Mouse (Mus musculus) T-cell, adult 2 months (primary cell): ENCODE data around the gene Bsn.
A peak's percentile ranks its signal among the peaks of the same experiment; 100 is the strongest.

Experiments used
- DNase-seq: peaks from one replicate; pipeline ENCODE4 v3.0.0; 2022; ENCODE audit warnings: low spot score

Gene Bsn

DNA sequence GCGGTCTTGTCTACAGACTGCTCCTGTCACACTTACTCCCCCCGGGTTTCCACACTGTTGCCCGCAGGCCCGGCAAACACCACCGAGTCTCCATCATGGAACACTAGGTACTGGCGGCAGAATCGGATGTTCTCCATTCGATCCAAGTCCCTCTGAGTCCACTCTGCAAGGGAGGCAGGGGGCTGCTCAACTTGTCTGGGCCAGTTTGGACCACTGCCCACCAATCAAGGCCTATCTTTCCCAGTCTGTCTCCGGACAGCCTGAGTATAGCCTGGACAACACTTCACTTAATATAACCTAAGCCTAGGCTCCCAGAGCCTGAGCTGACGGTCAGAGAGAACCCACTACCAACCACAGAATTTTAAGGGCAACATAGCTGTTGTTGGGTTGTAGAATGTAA lies 96.6 kb downstream of the Bsn start:
- no peak for DNase-seq

DNA sequence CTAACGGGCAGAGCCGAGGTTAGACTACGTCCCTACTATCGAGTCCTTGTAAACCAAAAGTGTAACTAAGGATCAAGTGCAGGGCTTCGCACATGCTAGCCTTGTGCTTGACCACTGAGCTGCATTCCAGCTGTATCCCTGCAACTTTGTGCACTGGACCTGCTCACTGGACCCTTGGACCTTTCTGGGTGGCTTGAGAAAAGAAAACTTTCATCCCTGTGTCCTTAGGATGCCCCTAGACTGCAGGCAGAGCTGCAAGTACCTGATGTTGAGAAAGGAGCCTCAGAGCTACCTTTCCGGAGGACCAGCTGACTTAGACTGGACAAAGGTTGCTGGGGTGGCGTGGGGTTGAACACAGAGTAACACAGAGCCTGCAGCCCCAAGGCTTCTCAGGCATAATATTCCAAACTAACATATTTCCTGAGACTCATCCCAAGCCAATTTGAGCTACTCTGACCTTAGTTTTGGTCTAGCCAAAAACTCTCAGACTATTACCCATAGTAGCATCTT lies 99.5 kb downstream of the Bsn start:
- DNase-seq, result no peak

DNA sequence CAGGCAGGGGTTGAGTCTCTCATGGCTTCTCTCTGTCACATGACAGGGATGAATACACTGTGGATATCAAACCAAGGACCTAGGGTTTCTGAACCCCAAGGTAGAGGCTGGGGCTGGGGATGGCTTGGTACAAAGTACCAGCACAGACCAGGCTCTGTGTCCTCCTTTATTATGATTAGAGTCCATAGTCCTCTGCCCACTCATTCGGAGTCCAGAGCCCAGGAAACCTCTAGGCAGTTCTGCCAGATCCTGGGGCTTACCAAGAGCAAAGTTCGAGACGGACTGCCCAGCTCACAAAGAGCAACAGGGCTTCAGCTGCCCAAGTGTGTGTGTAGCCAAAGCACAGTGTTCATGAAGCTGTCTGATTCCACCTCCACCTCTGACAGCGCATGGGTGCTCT lies 104.9 kb downstream of the Bsn start:
- DNase-seq, result no peak

DNA sequence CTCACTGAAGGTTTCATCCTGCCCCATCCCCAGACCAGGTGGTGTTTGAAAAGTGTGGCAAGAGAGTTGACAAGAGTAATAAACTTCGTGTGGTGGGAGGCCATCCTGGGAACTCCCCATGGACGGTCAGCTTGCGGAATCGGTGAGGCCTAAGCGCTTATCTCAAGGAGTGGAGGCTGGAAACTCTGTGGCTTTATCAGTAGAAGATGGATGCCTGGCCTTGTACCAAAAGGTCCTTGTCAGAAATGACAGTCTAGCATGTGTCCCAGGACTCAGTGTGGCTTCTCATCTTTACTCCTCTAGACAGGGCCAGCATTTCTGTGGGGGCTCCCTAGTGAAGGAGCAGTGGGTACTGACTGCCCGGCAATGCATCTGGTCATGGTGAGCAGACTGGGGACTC lies 106.6 kb downstream of the Bsn start:
- no peak for DNase-seq

DNA sequence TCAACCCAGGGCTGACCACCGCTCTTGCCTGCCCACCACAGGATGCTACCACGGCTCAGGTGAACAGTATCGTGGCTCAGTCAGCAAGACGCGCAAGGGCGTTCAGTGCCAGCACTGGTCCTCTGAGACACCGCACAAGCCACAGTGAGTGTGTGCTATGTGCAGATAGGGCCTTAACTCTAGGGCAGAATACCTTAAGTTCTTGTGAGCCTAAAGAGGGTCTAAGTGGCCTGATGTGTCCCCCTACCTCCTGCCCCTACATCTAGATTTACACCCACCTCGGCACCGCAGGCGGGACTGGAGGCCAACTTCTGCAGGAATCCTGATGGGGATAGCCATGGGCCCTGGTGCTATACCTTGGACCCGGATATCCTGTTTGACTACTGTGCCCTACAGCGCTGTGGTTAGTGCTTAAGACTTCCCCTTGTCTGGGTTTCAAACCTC lies 107.2 kb downstream of the Bsn start, which contains the start of gene Rnf123:
TSS of gene Rnf123 (minus strand) at position 359 of the 444 bp plus-strand sequence.
- DNase-seq, result peak; percentile 45

DNA sequence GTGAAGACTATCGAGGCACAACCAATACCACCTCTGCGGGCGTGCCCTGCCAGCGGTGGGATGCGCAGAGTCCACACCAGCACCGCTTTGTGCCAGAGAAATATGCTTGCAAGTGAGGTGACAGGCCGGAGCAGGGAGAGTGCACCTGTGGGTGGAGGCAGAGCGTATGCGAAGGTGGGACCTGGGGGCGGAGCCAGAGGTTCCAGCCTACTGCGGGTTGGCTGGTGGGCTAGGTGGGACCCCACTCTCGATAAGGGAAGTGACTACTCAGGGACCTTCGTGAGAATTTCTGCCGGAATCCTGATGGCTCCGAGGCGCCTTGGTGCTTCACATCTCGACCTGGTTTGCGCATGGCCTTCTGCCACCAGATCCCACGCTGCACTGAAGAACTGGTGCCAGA lies 107.6 kb downstream of the Bsn start:
- no peak for DNase-seq

DNA sequence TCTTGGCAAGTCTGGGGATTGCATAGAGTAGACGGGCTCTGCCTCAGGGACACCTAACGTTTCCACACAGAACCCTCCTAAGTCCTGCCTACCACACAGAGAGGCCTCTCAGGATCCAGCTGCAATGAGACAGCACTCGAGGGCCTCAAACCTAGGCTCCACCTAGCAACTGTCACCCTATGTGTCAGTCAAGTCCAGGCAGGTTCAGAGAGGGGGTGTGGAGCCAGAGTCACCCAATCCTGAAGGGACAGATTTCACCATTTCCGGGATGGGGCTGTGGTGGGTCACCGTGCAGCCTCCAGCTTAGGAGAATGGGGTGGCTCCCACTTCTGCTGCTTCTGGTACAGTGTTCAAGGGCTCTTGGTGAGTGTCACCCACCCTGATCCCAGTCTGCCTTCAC lies 110.0 kb downstream of the Bsn start, which contains the start of gene Mst1:
TSS of gene Mst1 (plus strand) at position 269 of the 400 bp plus-strand sequence.
- DNase-seq, result no peak

DNA sequence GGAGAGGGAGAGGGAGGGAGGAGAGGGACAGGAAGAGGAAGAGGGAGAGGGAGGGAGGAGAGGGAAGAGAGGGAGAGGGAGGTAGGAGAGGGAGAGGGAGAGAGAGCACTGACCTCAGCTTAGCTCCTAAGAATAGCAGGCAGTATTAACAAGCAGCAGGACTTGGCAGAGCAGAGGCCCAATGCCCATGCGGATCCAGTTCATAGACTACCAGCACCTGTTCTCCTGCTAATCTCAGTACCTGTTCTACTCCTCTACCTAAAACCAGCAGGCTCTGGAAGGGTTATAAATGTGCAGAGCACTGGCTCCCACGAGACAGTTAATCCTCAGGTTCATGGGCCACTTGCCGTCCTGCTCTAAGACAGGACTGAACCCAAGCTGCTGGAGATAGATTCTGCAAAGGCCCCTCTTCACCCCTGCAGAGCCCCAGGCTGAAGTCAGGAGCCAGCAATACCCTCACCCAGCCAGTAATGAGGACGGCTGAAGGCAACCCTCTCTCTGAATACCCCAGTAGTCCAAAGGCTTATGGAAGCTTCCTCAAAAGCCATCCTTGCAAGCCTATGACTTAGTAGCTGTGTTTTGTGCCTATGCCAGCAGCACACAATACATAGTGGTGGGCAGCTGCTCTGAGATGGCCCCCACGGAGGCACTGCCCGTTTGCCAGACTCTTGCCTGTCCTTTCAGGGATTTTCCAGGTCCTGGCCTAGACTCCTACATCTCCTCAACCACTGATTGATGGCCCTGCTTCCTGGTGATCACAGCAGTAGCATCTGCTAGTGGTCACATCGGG lies 116.8 kb downstream of the Bsn start:
- DNase-seq, result no peak

DNA sequence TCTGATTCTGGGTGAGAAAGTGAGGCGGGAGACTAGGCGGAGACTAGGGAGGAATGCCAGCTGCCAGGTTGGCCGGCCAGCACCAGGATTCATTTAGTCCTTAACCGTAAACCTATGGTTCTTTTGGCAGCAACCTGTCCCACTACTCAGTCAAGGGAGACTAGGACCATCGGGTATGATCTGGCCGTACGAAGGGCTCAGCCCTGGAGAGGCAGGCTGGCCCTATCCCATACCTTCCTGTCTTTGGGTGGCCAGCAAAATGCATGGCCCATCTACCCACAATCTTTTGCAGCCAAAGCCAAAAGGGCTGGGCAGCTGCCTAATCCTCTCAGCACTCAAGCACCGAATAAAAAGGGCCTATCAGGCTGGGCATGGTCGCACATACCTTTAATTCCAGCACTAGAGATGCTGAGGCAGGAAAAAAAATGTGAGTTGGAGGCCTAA lies 117.7 kb downstream of the Bsn start:
- DNase-seq, result no peak

DNA sequence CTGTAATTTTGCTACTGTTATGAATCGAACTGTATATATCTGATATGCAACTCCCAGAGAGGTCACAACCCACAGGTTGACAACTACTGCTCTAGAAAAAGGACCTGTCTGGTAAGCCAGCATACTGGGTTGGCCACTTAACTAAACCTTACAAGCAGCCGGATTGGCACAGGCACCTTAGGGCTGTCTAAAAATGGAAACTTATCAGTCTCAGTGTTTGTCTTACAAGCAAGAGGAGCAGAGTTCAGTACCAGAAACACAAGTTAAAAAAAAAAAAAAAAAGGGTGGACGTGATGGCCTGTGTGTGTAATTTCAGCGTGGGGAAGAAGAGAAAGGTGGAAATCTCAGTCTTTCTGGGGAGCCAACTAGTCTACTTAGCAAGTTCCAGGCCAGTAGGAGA lies 118.4 kb downstream of the Bsn start:
- no peak for DNase-seq

DNA sequence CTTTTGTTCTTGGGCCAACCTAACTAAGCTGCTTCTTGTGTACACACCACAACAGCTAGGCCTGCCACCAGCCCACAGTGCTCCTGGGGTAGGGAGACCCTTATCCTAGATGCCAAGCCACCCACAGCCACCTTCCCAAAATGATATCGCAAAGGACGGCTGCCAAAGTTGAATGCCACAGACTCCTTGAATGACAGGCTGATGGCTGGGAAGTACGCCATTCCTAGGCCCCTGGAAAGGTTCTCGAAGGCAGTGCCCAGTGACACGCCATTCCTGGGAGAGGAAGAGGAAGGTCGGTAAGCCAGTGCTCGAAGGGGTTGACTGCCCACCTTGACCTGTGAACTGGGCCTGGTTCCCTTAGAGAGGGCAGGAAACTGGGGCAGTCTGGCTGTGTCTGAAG lies 120.7 kb downstream of the Bsn start:
- no peak for DNase-seq

DNA sequence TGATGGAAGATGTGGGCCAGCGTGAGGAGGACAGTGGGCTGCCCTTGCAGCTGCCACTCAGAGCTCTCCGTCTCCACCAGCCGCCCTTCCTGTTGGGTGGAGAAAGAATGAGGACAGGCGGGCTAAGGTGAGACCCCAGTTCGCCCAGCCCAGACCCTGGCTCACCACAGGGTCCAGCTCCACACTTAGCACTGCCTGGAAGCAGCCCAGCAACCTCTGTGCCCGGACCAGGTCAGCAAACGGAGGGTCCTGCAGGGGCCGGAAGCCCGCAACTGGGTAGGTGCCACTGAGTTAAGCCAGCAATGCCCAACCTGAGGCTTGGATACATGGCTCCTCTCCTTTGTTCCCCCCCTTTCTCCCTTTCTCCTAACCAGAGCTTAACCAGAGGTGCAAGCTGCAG lies 121.2 kb downstream of the Bsn start:
- no peak for DNase-seq

DNA sequence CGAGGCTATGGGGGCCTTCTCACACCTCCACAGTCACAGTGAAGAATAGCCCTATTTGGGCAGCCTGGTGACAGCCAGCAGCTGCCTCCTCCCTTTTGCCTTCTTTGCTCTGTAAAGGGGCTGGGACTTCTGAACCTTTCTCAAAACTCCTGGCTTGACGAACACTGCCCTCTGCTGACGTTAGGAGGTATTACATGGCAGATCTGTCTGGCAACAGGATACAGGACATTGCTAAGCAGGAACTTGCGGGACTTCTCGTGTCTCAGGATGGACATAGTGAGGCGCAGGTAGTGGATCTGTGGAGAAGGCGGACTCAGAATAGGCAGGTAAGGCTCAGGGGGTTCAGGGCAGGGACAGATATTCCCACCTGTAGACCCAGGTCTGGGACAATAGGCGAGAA lies 122.3 kb downstream of the Bsn start:
- peak; percentile 74 for DNase-seq

DNA sequence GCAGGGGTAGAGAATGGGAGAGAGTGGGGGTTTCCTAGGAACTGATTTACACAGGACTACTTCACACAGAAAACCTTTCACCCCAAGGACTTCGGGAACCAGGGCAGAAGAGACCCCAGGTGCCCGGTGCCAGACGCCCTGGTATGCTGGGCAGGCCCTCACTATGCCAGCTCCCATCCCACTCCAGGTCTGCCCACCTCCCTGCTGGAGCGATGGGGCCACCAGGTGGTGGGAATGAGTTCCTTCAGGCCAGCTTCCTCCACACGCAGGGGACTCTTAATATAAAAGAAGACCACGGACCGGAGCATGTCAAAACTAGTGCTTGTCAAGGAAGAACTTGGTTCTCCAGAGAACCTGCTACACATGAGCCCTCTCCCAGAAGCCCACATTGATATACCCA lies 123.0 kb downstream of the Bsn start:
- DNase-seq, result no peak

DNA sequence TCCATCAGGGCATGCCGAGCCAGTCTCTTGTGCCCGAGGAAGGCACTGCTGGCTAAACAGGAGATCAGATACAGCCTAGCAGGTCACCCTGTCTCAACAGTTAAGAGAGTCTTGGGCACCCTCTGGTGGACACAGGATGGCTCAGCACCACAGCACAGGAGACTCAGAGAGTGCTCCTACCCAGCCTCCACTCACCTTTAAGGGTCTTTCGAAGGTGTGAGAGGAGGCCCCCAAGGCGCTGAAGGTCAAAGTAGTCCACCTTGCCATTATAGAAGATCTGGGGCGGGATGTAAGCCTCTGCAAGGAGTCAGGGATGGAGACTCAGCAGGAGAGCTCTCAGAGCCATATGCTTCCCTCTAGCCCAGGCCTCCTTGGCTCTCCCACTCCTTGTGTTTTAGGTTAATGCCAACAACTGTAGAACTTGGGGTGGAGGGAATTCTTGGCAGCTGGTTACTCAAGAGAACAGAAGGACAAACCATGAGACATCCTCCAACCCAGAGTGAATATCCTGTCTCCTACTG lies 124.6 kb downstream of the Bsn start:
- peak; percentile 31 for DNase-seq

DNA sequence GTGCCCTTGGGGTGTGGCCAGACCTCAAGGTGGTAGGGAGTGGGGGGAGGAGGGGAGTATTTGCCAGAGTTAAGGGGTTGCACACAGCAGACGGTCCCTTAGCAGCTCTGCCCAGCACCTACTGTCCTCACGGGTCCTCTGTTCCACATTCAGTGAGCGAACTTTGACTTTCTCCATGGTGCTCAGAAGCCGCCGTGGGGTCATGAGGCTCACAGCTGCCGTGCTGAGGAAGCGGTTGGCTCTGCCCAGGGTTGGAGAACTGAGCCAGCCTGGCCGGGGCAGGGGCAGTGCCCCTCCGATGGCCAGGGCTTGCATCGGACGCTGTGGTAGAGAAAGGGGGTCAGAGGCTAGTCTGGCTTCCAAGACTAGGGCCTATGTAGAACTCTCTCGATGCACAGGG lies 126.8 kb downstream of the Bsn start:
- no peak for DNase-seq

DNA sequence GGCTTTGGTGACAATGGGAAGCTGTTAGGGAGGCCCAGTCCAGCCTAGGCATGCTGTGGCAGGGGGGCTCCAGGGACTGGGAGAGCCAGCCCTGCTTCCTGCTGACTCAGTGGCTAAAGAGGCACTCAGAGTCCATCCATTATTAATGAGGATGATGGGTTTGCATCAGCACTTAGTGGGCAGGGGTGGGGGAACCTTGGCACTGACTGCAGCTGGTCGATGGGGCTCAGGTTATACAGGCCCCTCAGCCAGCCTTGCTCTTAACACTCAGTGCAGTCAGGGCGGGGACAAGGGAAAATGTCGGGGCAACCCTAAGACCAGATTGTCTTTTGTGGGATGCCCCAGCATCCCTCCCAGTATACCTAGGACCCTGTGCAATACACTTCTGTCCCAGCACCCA lies 128.0 kb downstream of the Bsn start:
- no peak for DNase-seq

DNA sequence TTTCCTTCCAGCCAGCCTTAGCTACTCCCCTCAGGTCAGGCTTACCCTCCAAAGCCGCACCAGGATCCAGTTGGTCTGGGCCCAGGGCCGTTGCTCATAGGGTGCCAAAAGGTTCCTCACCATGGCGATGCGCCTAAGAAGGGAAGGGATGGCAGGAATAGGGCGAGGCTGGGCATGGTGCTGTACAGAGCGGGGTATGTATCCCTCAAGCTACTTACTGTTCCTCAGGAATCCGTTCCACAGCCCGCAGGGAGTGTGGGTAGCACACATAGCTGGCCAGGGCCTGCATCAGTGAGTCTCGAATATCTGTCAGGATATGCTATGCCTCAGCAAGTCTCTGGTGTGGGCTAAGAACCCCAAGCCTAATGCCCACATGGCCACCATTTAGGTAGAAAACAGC lies 131.9 kb downstream of the Bsn start:
- no peak for DNase-seq

DNA sequence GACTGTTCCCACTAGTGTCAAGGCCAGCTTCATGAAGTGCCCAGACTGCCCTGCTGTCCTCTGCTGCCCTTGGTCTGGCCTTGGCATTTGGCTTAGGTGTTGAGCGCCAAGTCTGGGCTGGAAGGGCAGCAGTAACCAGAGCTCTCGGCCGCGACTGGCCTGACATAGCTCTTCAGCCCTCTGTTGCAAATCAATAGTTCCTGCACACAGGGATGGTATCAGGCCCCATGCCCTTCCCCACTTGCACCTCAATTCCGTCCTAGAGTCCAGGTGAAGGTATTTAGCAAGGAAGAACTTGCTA lies 133.0 kb downstream of the Bsn start:
- no peak for DNase-seq

DNA sequence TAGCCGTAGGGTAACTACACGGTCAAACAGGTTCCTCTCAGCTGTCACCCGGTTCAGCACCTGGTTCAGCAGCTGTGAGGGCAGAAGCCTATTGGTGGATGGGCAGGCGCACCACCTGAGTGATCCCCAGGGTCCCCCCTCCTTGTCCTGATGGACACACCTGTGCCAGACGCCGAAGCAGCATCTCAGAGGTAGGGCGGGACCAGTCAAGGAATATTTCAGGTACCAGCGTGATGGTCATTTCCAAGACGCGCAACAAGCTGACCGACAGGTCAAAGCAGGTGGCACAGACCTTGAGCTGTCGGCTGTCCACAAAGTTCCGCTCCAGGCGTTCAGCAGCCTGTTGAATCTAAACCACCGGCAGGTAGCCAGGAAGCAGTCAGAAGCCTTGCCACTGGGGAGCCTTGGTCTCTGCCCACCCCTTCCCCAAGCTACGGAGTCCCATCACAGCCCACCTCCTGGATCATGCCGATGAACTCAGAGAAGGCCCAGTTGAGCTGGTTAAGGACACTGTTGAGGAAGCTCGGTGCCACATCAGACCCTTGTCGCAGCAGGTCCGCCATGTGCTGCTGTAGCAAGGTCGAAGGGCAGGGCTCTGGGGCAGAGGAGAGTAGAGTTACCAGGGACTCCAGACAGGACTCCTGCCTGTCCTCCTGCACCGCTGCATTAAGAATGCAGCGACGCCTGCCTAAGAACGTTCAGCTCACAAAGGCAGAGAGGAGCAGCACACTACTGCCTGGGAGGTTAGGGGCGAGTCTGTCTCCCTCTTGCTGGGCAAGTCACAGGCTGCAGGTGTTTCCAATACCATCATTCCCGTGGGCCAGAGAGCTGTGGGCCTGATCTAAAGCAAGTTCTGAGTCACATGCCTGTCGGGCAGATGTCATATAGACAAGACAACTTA lies 133.6 kb downstream of the Bsn start:
- DNase-seq, result no peak

DNA sequence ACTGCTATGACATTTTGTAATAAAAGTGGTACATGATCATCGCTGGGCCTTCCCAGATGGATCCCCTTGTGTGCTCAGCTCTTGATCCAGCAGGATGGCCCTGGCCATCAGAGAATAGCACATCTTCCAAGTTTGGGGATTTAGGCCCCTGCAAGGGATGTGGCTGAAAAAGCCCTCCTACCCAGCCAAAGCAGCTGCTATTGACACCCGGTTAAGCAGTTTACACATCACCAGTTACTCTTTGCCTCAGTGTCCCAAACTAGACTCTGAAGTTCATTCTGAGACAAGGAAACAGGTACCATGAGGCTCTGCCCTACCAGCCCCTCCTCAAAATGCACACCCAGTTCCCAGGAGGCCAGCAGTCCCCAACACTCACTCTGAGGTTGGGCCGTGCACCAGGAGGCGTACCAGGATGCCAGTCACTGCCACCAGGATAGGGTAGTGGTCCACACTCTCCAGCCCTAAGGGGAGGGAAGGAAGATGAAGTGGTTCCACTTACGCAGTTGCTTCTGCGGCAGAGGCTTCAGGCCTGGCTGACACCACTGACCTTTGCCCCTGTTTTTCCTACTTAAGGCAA lies 134.4 kb downstream of the Bsn start:
- DNase-seq, result no peak

DNA sequence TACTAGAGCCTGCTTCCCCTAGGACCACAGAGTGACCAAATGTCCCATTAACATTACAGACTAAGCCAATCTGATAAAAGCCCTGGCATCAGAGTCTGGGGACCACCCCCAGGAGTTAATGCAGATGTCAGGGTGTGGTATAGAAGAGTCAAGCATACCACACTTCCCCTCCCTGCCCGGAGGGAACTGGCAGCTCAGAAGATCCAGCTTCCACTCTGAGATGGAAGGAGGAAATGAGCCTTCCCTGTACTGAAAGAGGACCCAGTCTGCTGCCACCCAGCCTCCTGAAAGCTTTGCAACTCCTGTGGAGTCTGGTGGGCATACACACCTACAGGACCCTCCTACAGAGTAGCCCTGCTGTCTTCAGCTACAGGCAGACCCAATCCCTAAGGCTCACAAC lies 135.1 kb downstream of the Bsn start:
- DNase-seq, result no peak
